Mouse (Mus musculus): ENCODE data around the gene Hoxb3. TPM values are rescaled to one million over a fixed set of nuclear protein-coding genes. Genes with fewer than 3 reads are reported as not detected.

Gene Hoxb3
- polyA plus RNA-seq, 1 experiment from 2014 or later: 0.30 TPM

DNA sequence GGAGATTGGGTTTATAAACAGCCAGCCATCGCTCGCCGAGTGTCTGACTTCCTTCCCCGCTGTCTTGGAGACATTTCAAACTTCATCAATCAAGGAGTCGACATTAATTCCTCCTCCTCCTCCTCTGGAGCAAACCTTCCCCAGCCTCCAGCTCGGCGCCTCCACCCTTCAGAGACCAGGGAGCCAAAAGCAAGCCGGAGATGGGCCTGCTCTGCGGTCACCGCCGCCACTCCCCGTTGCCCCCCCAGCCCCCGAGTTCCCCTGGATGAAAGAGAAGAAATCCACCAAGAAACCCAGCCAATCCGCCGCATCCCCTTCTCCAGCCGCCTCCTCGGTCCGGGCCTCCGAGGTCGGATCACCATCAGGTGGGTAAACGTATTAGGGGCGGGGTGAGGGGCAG lies 28.7 kb downstream of the Hoxb3 start:
- DNase-seq (ENCODE audit: low spot score): no peak

DNA sequence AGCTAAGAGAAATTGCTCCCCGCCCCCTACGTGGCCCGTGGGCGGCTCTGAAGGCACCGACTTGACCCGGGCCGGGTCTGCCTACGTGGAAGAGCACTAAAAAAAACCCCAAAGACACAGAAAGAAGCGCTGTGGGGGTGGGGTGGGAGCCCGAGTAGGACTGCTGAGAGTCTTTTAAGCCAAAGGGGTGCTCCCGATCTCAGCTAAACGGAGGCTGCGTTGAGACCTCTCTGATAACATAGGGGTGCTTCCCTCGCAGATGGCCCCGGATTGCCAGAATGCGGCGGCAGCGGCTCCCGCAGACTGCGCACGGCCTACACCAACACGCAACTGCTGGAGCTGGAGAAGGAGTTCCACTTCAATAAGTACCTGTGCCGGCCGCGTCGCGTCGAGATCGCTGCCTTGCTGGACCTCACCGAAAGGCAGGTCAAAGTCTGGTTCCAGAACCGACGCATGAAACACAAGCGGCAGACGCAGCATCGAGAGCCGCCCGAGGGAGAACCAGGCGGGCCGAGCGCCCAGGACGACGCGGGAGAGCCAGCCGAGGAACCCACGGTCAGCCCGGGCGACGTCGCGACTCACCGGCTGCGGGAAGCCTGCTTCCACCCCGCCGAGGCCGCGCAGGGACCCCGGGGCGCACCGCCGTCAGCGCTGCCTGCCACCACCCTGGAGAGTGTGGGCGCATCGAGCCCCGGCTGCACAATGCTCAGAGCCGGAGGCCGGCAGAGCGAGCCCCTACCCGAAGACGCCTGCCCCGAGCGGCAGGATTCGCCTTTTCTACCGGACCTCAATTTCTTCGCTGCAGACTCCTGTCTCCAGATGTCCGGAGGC lies 29.8 kb downstream of the Hoxb3 start:
- no peak for DNase-seq (ENCODE audit: low spot score)

DNA sequence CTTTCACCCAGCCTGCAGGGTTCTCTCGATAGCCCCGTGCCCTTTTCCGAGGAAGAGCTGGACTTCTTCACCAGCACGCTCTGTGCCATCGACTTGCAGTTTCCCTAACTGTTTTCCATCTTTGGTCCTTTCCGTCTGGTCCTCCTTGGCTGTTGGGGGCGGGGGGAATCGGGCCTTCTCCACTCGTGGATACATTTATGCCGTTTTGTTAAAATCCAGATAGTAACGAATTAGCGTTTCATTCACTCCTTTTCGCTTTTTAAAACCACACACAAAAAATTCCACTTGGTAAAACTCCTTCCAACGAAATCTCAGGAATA lies 30.4 kb downstream of the Hoxb3 start:
- no peak for DNase-seq (ENCODE audit: low spot score)

DNA sequence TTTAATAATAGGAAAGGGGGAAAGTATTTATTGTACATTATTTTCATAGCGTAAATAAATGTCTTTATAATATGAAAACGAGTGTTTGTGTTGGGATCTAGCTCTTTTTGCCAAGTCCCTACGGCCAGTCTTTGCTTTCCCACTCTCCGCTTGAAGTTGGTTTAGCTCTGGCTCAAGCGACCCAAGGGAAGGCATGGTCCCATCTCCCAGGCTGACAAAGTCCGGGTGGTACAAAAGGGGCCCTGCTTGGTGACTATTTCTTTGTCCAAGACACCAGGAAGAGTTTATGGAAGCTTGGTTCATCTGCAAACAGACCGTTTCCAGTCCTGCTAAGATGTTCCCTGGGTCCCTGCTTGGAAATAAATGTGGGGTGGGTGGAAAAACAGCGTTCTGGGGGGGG lies 30.8 kb downstream of the Hoxb3 start:
- no peak for DNase-seq (ENCODE audit: low spot score)

DNA sequence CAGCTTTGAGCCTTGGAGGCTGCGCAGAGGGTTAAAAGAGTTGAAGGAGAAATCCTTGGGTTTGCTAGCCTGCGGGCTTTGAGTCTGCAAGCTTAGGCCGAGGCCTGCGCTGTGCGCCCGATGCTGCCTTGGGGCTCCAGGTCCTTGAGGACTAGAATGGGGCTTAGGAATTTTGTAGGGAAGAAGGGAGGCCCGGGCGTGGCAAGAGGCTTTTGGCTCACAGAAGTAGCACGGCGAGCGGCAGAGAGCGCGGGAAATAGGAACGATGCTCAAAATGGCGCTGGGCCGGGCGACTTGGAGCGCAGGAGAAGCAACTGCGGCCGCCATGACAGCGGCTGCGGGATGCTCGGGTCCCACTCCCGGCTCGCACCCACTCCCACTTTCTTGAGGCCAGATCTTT lies 31.2 kb downstream of the Hoxb3 start:
- no peak for DNase-seq (ENCODE audit: low spot score)

DNA sequence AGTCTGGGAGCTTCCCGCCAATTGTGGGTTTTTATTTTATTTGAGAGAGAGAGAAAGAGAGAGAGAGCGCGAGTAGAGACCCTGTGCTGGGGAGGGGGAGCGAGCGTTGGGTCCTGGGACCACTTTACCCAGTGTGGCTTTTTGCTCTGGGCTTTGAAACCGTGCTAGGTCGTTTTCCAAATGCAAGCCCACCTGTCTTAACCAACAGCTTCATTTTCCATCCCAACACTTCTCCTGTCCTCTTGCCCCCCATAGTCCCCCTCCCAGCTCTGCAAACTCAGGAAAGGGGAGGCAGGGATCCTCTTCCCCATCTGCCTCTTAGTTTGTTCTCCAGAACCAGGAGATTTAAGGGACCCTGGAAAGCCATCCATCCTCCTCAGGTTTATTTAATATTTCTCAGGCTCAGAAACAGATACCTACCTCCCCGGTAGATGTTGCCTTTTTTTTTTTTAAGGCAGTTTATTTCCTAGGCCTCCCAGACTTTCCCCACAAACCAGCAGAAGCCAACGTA lies 31.7 kb downstream of the Hoxb3 start:
- DNase-seq (ENCODE audit: low spot score): no peak

GRCm38 (mm10) chr11:96363807-96364206 lies 40.7 kb downstream of the Hoxb3 start:
- DNase-seq (ENCODE audit: low spot score): no peak

- no peak for DNase-seq (ENCODE audit: low spot score)
Measured at GRCm38 (mm10) chr11:96365441-96366091, 42.4 kb downstream of the Hoxb3 start, which contains the start of gene Hoxb1. Hoxb1 (plus strand) TSS chr11:96365752.

DNA sequence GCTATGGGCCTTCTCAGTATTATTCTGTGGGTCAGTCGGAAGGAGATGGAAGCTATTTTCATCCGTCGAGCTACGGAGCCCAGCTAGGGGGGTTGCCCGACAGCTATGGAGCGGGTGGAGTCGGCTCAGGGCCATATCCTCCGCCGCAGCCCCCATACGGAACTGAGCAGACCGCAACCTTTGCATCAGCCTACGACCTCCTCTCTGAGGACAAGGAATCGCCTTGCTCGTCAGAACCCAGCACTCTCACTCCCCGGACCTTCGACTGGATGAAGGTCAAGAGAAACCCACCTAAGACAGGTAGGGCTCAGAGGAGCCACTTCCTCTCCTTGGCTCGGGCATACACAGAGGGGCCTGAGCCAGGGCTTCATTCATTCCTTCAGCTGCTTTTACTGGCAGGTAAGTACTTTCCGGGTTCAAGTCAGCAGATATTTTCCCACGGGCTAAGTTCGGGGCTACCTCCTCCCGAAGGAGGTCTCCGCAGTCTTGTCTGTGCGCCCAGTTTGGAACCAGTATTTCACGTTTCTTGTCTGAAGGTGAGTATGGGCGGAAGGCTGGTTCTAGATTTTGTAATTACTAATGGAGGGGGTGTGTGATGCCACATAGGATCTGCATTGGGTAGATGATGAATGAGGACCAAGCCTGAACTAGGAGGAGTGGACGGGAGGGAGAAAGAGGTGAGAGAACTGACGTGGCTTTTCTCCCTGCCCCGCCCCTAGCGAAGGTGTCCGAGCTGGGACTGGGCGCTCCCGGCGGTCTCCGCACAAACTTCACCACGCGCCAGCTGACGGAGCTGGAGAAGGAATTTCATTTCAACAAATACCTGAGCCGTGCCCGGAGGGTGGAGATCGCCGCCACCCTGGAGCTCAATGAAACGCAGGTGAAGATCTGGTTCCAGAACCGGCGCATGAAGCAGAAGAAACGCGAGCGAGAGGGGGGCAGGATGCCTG lies 43.2 kb downstream of the Hoxb3 start:
- DNase-seq (ENCODE audit: low spot score): no peak

- DNase-seq (ENCODE audit: low spot score): no peak
Measured at GRCm38 (mm10) chr11:96367141-96367540, 44.0 kb downstream of the Hoxb3 start.

GRCm38 (mm10) chr11:96368686-96369085 lies 45.6 kb downstream of the Hoxb3 start:
- no peak for DNase-seq (ENCODE audit: low spot score)

DNA sequence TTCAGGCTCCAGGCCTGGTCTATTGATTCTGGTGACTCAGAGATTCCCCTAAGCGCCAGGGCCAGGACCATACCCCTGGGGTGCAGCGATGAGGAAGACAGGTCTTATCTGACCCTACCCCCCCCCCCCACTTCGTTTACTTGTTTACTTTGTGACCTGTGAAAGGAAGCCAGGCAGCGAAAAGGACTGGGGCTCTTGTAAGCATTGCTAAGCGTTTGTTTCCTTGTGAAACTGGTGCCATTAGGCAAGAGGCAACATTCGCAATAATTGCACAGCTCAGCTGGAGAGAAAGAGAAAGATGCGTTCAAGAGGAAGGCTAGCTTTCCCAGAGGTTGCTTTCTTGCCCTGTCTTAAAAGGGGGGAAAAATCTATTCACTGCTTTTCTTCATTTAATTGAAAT lies 46.0 kb downstream of the Hoxb3 start:
- no peak for DNase-seq (ENCODE audit: low spot score)

DNA sequence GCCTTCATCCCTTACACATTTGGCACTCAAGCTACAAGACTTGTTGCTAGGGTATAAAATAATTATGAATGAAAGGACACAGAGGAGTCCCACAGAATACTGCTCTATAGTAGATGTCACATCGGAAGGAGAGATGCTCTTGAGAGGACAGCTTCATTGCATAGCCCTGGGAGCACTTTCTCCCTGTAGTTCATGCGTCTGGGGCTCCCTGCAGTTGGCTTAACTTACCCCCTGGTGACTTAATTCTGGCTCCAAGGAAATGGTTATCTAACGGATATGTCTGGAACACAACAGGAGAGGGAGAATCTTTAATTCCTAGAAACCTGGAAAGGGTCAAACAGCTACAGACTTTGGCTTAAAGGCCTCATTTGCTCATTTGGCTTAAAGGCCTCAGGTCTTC lies 48.6 kb downstream of the Hoxb3 start:
- no peak for DNase-seq (ENCODE audit: low spot score)

DNA sequence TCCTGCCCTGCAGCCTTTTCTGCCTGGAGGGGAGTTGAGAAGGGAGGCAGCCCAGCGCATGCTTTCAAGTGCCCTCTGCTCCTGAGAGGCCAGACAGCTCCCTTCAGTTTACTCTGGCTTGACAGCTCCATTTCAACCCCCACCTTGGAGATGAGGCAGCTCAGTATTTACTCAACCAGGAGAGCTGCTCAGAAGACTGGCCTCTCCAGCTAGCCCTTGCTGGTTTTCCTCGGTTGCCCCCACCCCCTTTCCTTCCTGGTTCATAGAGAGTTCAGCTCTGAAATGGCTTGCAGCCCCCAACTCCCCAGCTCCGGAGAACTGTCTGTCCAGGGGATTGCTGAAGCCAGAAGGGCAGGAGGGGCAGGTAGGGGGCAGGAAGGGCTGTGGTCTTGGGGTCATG lies 49.4 kb downstream of the Hoxb3 start:
- no peak for DNase-seq (ENCODE audit: low spot score)

DNA sequence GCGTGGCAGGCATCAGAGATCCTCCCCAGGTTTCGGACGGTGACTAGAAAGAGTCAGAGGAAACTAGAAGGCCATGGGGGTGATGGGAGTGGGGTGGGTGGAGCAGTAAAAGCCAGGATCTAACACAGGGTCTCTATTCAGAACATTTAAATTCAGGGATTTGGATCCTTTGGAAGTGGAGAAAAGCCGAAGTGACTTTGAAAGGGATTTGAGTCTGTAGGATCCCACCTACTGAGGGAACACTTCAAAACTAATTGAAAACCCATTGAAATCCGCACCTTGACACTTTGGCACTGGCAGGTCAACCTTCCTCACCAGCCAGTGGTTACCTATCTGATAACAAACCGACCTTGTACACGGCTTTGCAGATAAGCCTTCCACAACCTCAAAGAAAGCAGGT lies 51.7 kb downstream of the Hoxb3 start:
- no peak for DNase-seq (ENCODE audit: low spot score)

GRCm38 (mm10) chr11:96383381-96383780 lies 60.3 kb downstream of the Hoxb3 start:
- no peak for DNase-seq (ENCODE audit: low spot score)

DNA sequence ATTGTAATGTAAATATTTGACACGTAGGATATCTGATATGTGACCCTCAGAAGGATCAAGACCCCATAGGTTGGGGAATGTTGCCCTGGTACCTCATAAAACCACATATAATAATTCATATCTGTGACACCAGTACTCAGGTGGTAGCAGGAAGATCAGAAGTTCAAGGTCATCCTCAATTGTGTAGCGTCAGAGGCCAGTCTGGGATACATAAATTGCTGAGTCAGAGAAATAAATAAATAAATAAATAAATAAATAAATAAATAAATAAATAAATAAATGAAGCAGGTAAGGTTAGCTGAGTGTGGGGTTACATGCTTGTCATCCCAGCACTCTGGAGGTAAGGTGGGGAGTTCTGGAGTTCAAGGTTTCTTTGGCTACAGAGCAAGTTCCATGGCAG lies 64.5 kb downstream of the Hoxb3 start:
- no peak for DNase-seq (ENCODE audit: low spot score)

DNA sequence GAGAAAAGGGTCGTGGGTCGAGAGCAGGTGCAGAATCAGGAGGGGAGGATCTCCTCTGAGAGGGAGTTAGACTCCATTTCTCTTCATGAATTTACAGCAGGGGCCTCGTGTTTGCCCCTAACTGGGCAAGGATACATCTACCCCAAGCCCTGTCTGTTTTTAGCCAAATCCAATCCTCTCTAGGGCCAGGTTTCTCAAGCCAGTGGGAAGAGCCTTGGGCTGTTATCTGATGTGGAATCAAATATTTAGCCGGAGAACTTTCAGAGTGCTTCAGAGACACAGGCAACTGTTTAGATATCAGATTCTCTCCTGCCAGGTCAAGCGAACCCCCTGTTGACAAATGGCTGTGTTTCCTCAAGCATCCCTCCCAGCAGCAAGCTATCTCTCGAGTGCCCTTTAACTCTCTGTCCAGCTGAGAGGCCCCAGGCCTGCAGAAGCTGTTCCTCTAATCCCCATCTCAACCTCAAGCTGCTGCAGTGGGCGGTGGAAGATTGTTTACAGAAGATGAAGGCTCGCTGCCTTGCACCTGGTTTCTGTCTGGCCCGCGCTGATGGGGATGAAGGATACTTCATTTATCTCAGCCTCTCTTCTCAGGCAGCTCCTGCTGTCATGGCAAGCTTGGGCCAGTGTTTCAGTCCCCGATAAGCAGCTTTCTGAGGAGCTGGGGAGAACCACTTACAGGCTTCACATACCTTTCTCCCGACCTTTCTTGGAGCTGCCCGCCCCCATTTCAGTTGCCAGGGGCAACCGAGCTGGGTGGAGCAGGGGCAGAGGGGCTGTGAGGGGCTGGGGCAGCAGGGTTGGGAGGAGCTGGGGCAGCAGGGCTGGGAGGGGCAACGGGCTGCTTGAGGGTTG lies 73.9 kb downstream of the Hoxb3 start:
- DNase-seq (ENCODE audit: low spot score): no peak

Measured in thymus, postnatal 0 days (tissue).